Mouse (Mus musculus): Measurements from ENCODE around the gene Dph6. TPM values are rescaled to one million over a fixed set of nuclear protein-coding genes. Genes with fewer than 3 reads are reported as not detected.
"Not testable (repeated sequence)": the region's sequence is repeated elsewhere in the genome, so short reads cannot be mapped to it uniquely, and the experiment has no call there.

Dph6 gene
- polyA plus RNA-seq, 1 experiment: 10.6 TPM

DNA sequence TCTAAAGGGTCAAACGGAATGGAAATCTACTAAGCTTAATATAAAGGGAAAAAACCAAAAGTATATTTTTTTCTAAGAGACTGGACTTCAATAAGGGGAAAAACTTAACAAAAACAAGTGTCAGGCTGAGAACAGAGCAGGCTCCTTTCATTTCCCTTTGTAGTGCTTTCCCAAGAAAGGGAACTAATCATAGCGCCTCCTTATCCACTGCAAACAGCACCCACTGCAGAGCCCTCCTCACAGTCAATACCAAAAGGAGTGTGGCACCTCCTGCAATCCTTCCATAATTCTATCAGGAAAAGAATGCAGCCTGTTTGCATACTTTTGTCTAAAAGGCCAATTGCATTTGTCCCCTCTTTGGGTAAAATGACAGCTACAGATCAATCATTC, 32.2 kb downstream of the Dph6 start:
- Histone ChIP-seq H3K4me3 (ENCODE audit: insufficient read depth, poor library complexity, severe bottlenecking) (no peak overlapping the region), H3K79me3 (ENCODE audit: low read depth) (no peaks in the 10 kb centered on the region), H3K27me3 (ENCODE audit: control insufficient read depth, insufficient read depth, insufficient read length) (no peaks in the 10 kb centered on the region), H3K36me3 (ENCODE audit: control insufficient read depth, insufficient read depth) (peaks cover 4% of the 10 kb centered on the region), H3K79me2 (ENCODE audit: control insufficient read depth, insufficient read depth) (no peaks in the 10 kb centered on the region), H3ac (ENCODE audit: control insufficient read depth, insufficient read length, low read depth) (no peak overlapping the region)
- TF ChIP-seq CTCF (IDR thresholded peaks at IDR 0.05; ENCODE audit: control insufficient read depth, insufficient read depth, insufficient read length) (no peak), MYOG (IDR thresholded peaks at IDR 0.05; ENCODE audit: control insufficient read depth, extremely low read depth, insufficient read length) (no peak), MYOD1 (IDR thresholded peaks at IDR 0.05; ENCODE audit: control insufficient read depth, insufficient read length, low read depth) (no peak), MAX (IDR thresholded peaks at IDR 0.05) (no peak), CEBPB (IDR thresholded peaks at IDR 0.05; ENCODE audit: low read depth) (no peak), FOSL1 (IDR thresholded peaks at IDR 0.05; ENCODE audit: insufficient read depth, low read length, poor library complexity, severe bottlenecking) (no peak), USF1 (IDR thresholded peaks at IDR 0.05; ENCODE audit: low read depth) (no peak)

DNA sequence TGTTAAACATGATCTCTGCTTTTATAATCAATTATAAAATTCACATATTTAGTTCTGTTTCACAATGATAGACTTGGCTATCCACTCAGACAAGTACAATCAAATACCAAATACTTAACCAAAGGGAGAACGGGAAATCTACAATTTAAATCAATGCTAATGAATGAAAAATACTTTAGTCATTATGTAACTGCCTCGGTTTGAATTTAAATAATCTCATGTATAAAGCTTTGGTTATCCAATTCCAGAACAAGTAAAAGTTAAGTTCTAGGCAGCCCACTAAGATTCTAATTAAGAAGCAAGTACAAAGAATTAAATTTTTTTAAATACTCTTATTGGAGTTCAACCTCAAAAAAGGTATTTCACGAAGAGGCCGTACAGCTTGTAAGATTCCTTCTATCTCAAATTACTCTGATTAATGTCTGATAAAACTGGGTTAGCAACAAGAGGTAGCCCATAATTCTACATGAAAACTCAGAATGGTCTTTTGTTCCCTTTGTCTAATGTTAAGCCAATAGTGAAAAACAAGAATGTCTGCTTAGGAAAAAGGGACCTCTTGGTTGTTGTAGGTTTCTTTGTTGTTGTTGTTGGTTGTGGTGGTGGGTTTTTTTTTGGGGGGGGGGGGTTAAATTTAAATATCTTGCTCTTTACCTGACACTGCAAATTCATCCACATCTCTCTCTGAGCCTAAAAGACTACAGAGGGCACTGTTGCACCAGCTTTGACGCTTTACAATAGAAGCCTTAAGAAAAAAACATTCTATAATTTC, 32.8 kb downstream of the Dph6 start:
- Histone ChIP-seq H3ac (ENCODE audit: control insufficient read depth, insufficient read length, low read depth) (no peak overlapping the region), H3K4me3 (ENCODE audit: insufficient read depth, poor library complexity, severe bottlenecking) (no peak overlapping the region), H3K79me3 (ENCODE audit: low read depth) (no peaks in the 10 kb centered on the region), H3K36me3 (ENCODE audit: control insufficient read depth, insufficient read depth) (peaks cover 4% of the 10 kb centered on the region), H3K79me2 (ENCODE audit: control insufficient read depth, insufficient read depth) (no peaks in the 10 kb centered on the region), H3K27me3 (ENCODE audit: control insufficient read depth, insufficient read depth, insufficient read length) (no peaks in the 10 kb centered on the region)
- TF ChIP-seq FOSL1 (IDR thresholded peaks at IDR 0.05; ENCODE audit: insufficient read depth, low read length, poor library complexity, severe bottlenecking) (no peak), CTCF (IDR thresholded peaks at IDR 0.05; ENCODE audit: control insufficient read depth, insufficient read depth, insufficient read length) (no peak), MYOG (IDR thresholded peaks at IDR 0.05; ENCODE audit: control insufficient read depth, extremely low read depth, insufficient read length) (no peak), USF1 (IDR thresholded peaks at IDR 0.05; ENCODE audit: low read depth) (no peak), CEBPB (IDR thresholded peaks at IDR 0.05; ENCODE audit: low read depth) (no peak), MYOD1 (IDR thresholded peaks at IDR 0.05; ENCODE audit: control insufficient read depth, insufficient read length, low read depth) (no peak), MAX (IDR thresholded peaks at IDR 0.05) (no peak)

GRCm38 (mm10) chr2:114611576-114611975, 43.2 kb downstream of the Dph6 start:
- Histone ChIP-seq H3K4me3 (ENCODE audit: insufficient read depth, poor library complexity, severe bottlenecking) (no peak overlapping the region), H3K79me2 (ENCODE audit: control insufficient read depth, insufficient read depth) (no peaks in the 10 kb centered on the region), H3K79me3 (ENCODE audit: low read depth) (no peaks in the 10 kb centered on the region), H3ac (ENCODE audit: control insufficient read depth, insufficient read length, low read depth) (no peak overlapping the region), H3K36me3 (ENCODE audit: control insufficient read depth, insufficient read depth) (no peaks in the 10 kb centered on the region), H3K27me3 (ENCODE audit: control insufficient read depth, insufficient read depth, insufficient read length) (no peaks in the 10 kb centered on the region)
- no peak for TF ChIP-seq MAX (IDR thresholded peaks at IDR 0.05)
- TF ChIP-seq USF1 (IDR thresholded peaks at IDR 0.05; ENCODE audit: low read depth): no peak
- TF ChIP-seq CEBPB (IDR thresholded peaks at IDR 0.05; ENCODE audit: low read depth): no peak
- no peak for TF ChIP-seq CTCF (IDR thresholded peaks at IDR 0.05; ENCODE audit: control insufficient read depth, insufficient read depth, insufficient read length)
- no peak for TF ChIP-seq MYOD1 (IDR thresholded peaks at IDR 0.05; ENCODE audit: control insufficient read depth, insufficient read length, low read depth)
- no peak for TF ChIP-seq FOSL1 (IDR thresholded peaks at IDR 0.05; ENCODE audit: insufficient read depth, low read length, poor library complexity, severe bottlenecking)
- no peak for TF ChIP-seq MYOG (IDR thresholded peaks at IDR 0.05; ENCODE audit: control insufficient read depth, extremely low read depth, insufficient read length)

- H3K36me3 ChIP-seq (ENCODE audit: control insufficient read depth, insufficient read depth): no peaks in the 10 kb centered on the region
- H3ac ChIP-seq (ENCODE audit: control insufficient read depth, insufficient read length, low read depth): no peak overlapping the region
- no peak overlapping the region for H3K4me3 ChIP-seq (ENCODE audit: insufficient read depth, poor library complexity, severe bottlenecking)
- H3K79me2 ChIP-seq (ENCODE audit: control insufficient read depth, insufficient read depth): no peaks in the 10 kb centered on the region
- H3K27me3 ChIP-seq (ENCODE audit: control insufficient read depth, insufficient read depth, insufficient read length): no peaks in the 10 kb centered on the region
- TF ChIP-seq USF1 (IDR thresholded peaks at IDR 0.05; ENCODE audit: low read depth) (no peak), FOSL1 (IDR thresholded peaks at IDR 0.05; ENCODE audit: insufficient read depth, low read length, poor library complexity, severe bottlenecking) (no peak), MYOG (IDR thresholded peaks at IDR 0.05; ENCODE audit: control insufficient read depth, extremely low read depth, insufficient read length) (no peak), MYOD1 (IDR thresholded peaks at IDR 0.05; ENCODE audit: control insufficient read depth, insufficient read length, low read depth) (no peak), CEBPB (IDR thresholded peaks at IDR 0.05; ENCODE audit: low read depth) (no peak), CTCF (IDR thresholded peaks at IDR 0.05; ENCODE audit: control insufficient read depth, insufficient read depth, insufficient read length) (no peak), MAX (IDR thresholded peaks at IDR 0.05) (no peak)
- H3K79me3 ChIP-seq (ENCODE audit: low read depth): no peaks in the 10 kb centered on the region
Observed at GRCm38 (mm10) chr2:114610110-114610509, 44.7 kb downstream of the Dph6 start.

DNA sequence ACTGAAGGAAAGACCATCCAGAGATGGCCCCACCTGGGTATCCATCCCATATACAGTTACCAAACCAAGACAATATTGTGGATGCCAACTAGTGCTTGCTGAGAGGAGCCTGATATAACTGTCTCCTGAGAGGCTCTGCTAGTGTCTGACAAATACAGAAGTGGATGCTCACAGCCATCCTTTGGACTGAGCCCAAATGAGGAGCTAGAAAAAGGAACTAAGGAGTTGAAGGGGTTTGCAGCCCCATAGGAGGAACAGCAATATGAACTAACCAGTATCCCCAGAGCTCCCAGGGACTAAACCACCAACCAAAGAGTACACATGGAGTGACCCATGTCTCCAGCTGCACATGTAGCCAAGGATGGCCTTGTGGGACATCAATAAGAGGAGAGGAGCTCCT, 49.6 kb downstream of the Dph6 start:
- not testable (repeated sequence) for H3K36me3 ChIP-seq (ENCODE audit: control insufficient read depth, insufficient read depth); H3K79me2 ChIP-seq (ENCODE audit: control insufficient read depth, insufficient read depth); H3K79me3 ChIP-seq (ENCODE audit: low read depth); H3ac ChIP-seq (ENCODE audit: control insufficient read depth, insufficient read length, low read depth); H3K4me3 ChIP-seq (ENCODE audit: insufficient read depth, poor library complexity, severe bottlenecking); H3K27me3 ChIP-seq (ENCODE audit: control insufficient read depth, insufficient read depth, insufficient read length)

- Histone ChIP-seq H3K79me3 (ENCODE audit: low read depth) (no peaks in the 10 kb centered on the region), H3K36me3 (ENCODE audit: control insufficient read depth, insufficient read depth) (no peaks in the 10 kb centered on the region), H3K79me2 (ENCODE audit: control insufficient read depth, insufficient read depth) (no peaks in the 10 kb centered on the region), H3K27me3 (ENCODE audit: control insufficient read depth, insufficient read depth, insufficient read length) (no peaks in the 10 kb centered on the region), H3K4me3 (ENCODE audit: insufficient read depth, poor library complexity, severe bottlenecking) (no peak overlapping the region), H3ac (ENCODE audit: control insufficient read depth, insufficient read length, low read depth) (no peak overlapping the region)
- TF ChIP-seq USF1 (IDR thresholded peaks at IDR 0.05; ENCODE audit: low read depth) (no peak), CEBPB (IDR thresholded peaks at IDR 0.05; ENCODE audit: low read depth) (no peak), CTCF (IDR thresholded peaks at IDR 0.05; ENCODE audit: control insufficient read depth, insufficient read depth, insufficient read length) (no peak), FOSL1 (IDR thresholded peaks at IDR 0.05; ENCODE audit: insufficient read depth, low read length, poor library complexity, severe bottlenecking) (no peak), MYOG (IDR thresholded peaks at IDR 0.05; ENCODE audit: control insufficient read depth, extremely low read depth, insufficient read length) (no peak), MAX (IDR thresholded peaks at IDR 0.05) (no peak), MYOD1 (IDR thresholded peaks at IDR 0.05; ENCODE audit: control insufficient read depth, insufficient read length, low read depth) (no peak)
Observed at GRCm38 (mm10) chr2:114601174-114601573, 53.6 kb downstream of the Dph6 start.

Measured in C2C12 (cell line).